Mouse (Mus musculus): ENCODE results near the gene Lnp1. TPM values are rescaled to one million over a fixed set of nuclear protein-coding genes. Genes with fewer than 3 reads are reported as not detected.
"Not testable (repeated sequence)": the region's sequence is repeated elsewhere in the genome, so short reads cannot be mapped to it uniquely, and the experiment has no call there.

The Lnp1 gene
- total RNA-seq (2022) = not detected

- no peak for DNase-seq (ENCODE audit: low spot score in 2 of 2)
Measured at GRCm38 (mm10) chr16:56928023-56928422, at the start of gene Lnp1. TSS of gene Lnp1 (minus strand) at chr16:56928061.

- DNase-seq (ENCODE audit: low spot score in 2 of 2) = no peak
Measured at GRCm38 (mm10) chr16:56974646-56975045, 46.8 kb upstream of the Lnp1 start.

- DNase-seq (ENCODE audit: low spot score in 2 of 2) = not testable (repeated sequence)
Measured at GRCm38 (mm10) chr16:56958311-56958710, 30.4 kb upstream of the Lnp1 start.

- no peak for DNase-seq (ENCODE audit: low spot score in 2 of 2)
Measured at GRCm38 (mm10) chr16:56949085-56949484, 21.2 kb upstream of the Lnp1 start.

GRCm38 (mm10) chr16:56942341-56942740 lies 14.5 kb upstream of the Lnp1 start:
- DNase-seq (ENCODE audit: low spot score in 2 of 2) = no peak

GRCm38 (mm10) chr16:56920102-56920657 lies 7.7 kb downstream of the Lnp1 start:
- DNase-seq (ENCODE audit: low spot score in 2 of 2) = no peak

GRCm38 (mm10) chr16:56917230-56917629 lies 10.6 kb downstream of the Lnp1 start:
- no peak for DNase-seq (ENCODE audit: low spot score in 2 of 2)

- no peak for DNase-seq (ENCODE audit: low spot score in 2 of 2)
Measured at GRCm38 (mm10) chr16:56908986-56909385, 18.9 kb downstream of the Lnp1 start.

GRCm38 (mm10) chr16:56902206-56902605 lies 25.7 kb downstream of the Lnp1 start:
- DNase-seq (ENCODE audit: low spot score in 2 of 2) = not testable (repeated sequence)

GRCm38 (mm10) chr16:56891583-56891982 lies 36.3 kb downstream of the Lnp1 start:
- no peak for DNase-seq (ENCODE audit: low spot score in 2 of 2)

- DNase-seq (ENCODE audit: low spot score in 2 of 2) = no peak
Measured at GRCm38 (mm10) chr16:56886616-56887116, 41.2 kb downstream of the Lnp1 start.

GRCm38 (mm10) chr16:56885824-56886615 lies 41.8 kb downstream of the Lnp1 start, which contains the start of gene Tmem45a:
TSS of gene Tmem45a (minus strand) at chr16:56886166.
- DNase-seq (ENCODE audit: low spot score in 2 of 2) = peak; percentile 79 to 80

- DNase-seq (ENCODE audit: low spot score in 2 of 2) = no peak
Measured at GRCm38 (mm10) chr16:56884811-56885210, 43.0 kb downstream of the Lnp1 start.

GRCm38 (mm10) chr16:56873410-56873809 lies 54.5 kb downstream of the Lnp1 start:
- DNase-seq (ENCODE audit: low spot score in 2 of 2) = no peak

GRCm38 (mm10) chr16:56870458-56870857 lies 57.4 kb downstream of the Lnp1 start:
- DNase-seq (ENCODE audit: low spot score in 2 of 2) = no peak

- DNase-seq (ENCODE audit: low spot score in 2 of 2) = no peak
Measured at GRCm38 (mm10) chr16:56868361-56868760, 59.5 kb downstream of the Lnp1 start.

- no peak for DNase-seq (ENCODE audit: low spot score in 2 of 2)
Measured at GRCm38 (mm10) chr16:56867591-56867990, 60.3 kb downstream of the Lnp1 start.

Other genes starting within 250 kb of the Lnp1 start
- gene Tfg, start 210.6 kb downstream of the Lnp1 start, total RNA-seq (2022) = 10 to 100 TPM; 39.4 to 49.2 (median 40.6) TPM
- gene Adgrg7, start 132.2 kb downstream of the Lnp1 start, total RNA-seq (2022) = not detected
- gene Tmem45a, start 41.9 kb downstream of the Lnp1 start, total RNA-seq (2022) = 1 to 10 TPM in 1 of 4 experiments, under 1 TPM in 3; 0.19 to 1.7 (median 0.24) TPM
- not detected for gene Tmem45a2, start 143.3 kb upstream of the Lnp1 start, total RNA-seq (2022)
- 10 to 100 TPM; 30.0 to 34.5 (median 32.2) TPM for gene Tomm70a, start 193.6 kb upstream of the Lnp1 start, total RNA-seq (2022)
- 10 to 100 TPM; 19.5 to 26.0 (median 22.4) TPM for gene Nit2, start 239.3 kb upstream of the Lnp1 start, total RNA-seq (2022)